Mouse (Mus musculus): ENCODE results near the gene Mcu. TPM values are rescaled to one million over a fixed set of nuclear protein-coding genes. Genes with fewer than 3 reads are reported as not detected.

The Mcu gene
- total RNA-seq, 2 experiments from 2014 or later: 36.3 to 43.3 TPM

DNA sequence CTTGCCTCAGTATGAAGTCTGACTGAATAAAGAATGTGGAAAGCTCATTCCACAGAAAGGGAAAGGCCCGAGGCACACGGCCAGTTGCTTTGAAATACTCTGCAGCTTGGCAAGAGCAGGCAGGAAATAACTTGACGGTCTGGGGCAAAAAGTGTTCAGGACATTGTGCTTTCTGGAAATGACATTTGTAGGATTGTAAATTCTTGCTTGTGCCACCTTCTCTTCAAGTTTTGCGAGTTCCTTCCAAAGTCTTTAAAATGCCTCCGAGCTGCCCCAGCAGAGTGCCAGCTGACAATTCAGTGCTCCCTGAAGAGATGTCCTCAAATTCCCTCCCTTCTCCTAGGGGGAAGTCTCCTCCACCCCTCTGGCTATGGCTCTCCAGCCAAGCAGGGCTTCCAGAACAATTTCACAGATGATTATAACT, 177.0 kb downstream of the Mcu start:
- no peak for DNase-seq (ENCODE audit: low spot score in 2 of 2)

DNA sequence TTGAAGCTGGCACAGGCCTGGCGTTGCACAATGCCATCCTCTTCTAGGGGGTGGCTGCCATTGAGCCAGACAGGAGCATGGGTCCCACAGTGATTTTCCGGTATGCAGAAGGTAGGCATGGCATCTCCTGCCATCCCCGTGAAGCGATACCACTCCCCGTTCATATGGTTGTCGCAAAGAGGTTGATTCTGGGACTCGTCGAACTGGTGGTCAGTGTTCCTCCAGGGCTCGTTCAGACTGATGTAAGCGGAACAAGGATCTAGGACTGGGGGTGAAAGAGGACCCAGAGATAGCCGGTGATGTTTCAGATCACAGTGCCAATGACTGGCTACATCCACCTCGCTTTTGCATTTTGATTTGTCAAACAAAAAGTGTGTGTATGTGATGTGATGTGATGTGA, 177.8 kb downstream of the Mcu start:
- no peak for DNase-seq (ENCODE audit: low spot score in 2 of 2)

DNA sequence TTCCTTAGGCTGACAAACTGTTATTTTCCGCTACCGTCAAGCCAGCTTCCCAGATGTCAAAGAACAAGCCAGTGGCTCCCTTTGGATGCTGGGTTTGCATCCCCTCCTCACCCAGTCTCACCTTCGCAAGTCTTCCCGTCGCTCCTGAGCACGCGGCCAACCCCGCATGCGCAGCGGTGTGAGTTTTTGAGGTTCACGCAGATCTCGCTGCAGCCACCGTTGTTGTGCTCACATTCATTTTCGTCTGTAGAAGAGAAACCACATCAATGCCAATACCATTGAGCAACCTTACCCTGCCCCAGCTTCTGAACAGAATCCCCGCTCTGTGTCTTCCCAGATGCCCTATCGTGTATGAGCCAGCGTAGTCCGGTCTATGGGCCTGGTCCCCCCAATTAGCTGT, 180.7 kb downstream of the Mcu start:
- DNase-seq (ENCODE audit: low spot score in 2 of 2): no peak

DNA sequence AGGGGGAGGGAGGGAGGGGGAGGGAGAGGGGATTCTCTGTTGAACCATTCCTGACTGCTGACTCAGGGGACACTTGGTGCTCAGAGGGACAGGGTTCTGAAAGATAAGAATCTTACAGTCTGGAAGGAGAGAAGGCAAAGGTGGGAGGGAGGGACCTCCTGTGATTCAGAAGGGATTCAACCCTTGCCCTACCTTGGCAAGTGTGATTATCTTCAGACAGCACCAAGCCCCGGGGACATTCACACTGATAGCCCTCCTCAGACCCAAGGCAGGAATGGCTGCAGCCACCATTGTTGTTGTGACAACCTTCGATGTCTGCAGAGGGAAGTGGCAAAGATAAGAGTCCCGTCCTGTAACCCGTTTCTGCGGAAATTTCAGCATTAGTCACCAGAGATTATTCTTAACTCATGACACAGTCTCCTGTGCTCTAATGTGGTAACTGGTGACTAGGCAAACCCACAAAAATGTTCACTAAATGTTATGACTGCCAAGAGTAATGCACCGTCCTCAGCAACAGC, 185.7 kb downstream of the Mcu start:
- no peak for DNase-seq (ENCODE audit: low spot score in 2 of 2)

DNA sequence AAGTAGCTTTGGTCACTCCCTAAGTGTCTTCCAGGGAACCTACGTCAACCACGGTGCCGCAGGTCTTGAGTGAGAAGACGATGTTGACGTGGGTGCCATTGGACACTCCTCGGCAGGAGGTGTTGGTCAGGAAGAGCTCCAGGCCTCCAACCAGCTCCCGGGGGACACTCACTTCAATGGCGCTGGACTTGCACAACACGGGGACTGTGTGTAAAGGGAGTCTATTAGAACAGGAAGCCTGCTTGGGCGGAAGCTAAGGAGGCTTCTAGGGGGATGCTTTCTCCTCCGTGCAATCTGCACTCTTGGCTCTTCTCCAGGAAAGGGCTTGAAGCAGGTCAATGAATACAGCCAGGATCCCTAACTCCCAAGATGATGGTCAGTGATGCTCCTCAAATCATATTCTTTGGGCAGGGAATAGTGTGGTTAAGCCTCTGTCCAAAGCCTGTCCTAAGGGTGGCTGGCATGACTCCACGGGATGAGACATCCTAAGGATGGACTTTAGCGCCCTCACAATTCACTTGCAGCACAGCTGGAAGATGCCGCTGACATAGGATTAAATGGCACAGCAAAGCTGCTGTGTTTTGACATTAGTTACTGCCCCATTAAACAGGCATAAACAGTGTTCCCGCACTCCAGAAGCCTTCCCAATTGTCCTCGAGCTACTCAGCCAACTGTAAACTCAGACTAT, 186.9 kb downstream of the Mcu start:
- no peak for DNase-seq (ENCODE audit: low spot score in 2 of 2)

DNA sequence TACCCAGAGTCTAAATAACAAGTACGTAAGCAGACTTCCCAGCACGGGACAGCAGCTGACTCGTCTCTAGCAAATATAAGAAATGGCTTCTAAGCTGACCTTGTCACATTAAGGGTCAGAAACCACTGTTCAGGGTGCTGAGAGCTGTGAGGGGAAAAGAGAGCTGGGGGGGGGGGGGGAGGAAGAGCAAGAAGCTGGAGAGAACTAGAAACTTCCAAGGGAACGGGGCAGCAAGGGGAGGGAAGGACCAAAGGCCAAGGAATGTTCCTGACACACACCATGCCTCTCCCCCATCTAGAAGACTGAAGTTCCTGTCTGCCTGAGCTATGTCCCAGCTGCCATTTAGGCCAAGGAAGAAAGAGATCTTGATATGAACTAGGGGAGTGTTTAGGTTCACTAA, 190.1 kb downstream of the Mcu start:
- DNase-seq (ENCODE audit: low spot score in 2 of 2): no peak

DNA sequence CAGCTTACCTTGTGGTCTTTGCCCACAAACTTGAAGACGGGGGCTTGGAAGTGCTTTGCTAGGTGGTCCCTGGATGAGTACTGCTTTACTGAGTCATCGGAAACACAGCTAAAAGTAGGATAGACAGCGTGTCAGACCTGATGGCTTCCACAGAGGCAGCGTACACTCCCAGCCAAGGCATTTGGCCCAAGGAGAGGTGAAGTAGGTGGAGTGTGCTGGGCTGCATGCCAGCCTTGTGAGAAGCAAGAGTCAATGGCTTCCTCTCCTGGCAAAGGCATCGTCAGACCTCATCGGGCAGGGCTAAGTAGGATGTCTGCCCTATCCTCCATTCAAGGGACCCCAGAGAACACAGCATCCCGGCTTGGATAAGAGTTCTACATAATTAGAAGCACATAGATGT, 191.1 kb downstream of the Mcu start:
- no peak for DNase-seq (ENCODE audit: low spot score in 2 of 2)

DNA sequence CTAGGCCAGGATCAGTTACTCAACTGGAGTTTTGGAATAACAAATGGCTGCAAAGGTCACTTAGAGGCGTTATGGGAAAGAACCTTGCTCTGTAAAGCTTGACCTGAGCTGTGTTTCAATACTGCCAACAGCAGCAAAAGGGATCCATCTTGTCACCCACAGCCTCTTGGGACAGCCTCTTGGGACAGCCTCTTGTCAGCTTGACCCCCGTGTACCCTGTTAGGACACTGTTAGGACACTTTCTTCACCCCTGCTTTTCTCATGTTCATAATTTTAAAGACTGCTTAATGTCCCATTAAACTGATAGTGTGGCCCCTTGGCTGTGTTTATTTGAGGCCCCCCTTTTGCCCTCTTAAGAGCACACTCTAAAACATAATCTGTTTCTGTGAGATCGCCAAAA, 192.0 kb downstream of the Mcu start:
- no peak for DNase-seq (ENCODE audit: low spot score in 2 of 2)

DNA sequence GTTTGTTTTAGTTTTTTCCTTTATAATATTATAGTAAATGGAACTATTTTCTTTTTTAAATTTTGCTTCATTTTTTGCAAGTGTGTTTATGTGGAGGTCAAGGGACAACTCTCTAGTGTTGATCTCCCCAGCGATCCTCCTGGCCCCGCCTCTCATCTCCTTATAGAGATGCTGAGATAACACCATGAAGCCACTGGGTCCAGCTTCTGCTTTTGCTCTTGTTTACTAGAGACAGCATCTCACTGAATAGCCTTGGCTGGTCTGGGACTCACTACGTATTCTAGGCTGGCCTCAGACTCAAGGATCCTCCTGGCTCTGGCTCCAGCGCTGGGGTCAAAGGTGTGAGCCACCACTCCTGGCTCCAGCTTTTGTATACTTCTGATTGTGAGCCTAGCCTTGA, 197.0 kb downstream of the Mcu start:
- DNase-seq (ENCODE audit: low spot score in 2 of 2): no peak

DNA sequence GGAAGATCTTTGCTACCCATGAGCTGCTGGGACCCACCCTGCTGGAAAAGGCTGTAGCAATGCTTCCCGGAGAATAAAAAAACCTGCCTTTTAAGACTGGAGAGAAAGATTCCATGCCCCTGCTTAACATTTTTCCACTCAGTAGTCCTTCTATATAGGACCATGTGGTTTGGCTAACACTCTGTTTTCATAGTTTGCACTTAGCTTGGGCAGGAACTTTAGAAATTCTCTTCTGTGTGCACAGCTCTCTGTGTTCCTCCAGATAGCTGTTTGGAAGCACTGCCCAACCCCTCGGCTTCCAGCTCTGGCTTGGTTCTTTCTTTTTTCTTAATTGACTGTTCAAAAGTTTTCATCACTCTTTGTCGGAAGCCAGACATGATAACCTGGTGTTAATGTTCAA, 199.9 kb downstream of the Mcu start:
- DNase-seq (ENCODE audit: low spot score in 2 of 2): no peak

DNA sequence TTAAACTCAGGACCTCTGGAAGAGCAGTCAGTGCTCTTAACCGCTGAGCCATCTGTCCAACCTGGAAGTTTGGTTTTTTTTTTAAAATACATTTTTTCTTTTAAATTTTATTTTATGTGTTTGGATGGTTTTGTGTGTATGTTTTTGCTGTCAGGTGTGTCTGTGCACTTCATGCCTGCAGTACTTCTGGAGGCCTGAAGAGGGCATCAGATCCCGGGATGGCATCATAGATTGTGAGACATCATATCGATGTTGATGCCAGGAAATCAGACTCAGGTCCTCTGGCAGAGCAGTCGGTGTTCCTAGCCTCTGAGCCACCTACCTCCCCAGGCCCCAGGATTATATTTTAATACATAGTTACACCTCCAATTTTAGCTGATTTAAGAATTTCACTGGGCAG, 202.8 kb downstream of the Mcu start:
- DNase-seq (ENCODE audit: low spot score in 2 of 2): no peak

DNA sequence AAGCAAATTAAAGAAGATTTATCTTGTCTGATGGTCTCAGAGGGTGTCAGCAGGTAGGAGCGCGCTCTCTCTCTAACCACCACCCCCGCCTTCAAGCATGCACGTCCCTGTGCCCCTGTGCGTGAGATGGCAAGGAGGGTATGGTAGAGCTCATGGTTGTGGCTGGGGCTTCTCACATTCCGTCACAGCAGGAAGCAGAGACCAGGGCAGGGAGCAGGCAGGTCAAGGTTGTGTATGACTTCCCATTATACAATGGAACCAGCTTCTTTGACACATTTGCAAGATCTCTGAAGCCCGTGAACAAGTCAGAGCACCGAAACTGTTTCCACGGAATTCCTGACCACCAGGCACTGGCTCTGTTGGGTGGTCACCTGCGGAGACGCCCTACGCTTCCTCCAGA, 206.2 kb downstream of the Mcu start:
- DNase-seq (ENCODE audit: low spot score in 2 of 2): no peak

DNA sequence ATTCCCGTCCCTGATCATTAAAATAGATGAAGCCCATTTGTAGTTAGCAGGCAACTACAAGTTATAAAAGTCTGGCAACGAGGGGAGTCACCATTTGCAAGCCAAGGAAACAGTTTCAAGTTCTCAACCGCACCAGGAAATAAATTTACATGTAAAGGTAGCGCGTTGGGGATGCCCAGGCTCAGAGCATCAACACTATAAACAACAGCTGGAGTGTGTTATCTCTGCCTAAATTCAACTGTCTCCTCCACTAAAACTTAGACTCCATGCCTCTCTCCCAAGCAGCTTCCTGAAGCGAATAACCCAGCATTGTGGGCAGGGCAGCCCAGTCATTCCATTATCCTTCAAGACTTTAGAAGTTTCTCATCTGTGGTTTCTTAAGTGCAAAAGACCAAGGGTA, 208.0 kb downstream of the Mcu start:
- DNase-seq (ENCODE audit: low spot score in 2 of 2): no peak

DNA sequence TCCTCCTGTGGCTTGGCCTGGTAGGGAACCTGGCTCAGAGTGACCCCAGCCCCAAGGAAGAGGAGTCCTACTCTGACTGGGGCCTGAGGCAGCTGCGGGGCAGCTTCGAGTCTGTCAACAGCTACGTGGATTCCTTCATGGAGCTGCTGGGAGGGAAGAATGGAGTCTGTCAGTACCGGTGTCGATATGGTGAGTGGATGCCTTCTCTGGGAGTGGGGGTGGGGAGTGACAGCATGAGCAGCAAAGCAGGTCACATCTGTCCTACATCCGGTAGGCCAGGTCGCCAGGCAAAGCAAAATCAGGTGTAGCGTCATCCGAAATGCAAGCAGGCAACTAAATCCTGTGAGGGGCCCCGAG, 212.7 kb downstream of the Mcu start:
- no peak for DNase-seq (ENCODE audit: low spot score in 2 of 2)

DNA sequence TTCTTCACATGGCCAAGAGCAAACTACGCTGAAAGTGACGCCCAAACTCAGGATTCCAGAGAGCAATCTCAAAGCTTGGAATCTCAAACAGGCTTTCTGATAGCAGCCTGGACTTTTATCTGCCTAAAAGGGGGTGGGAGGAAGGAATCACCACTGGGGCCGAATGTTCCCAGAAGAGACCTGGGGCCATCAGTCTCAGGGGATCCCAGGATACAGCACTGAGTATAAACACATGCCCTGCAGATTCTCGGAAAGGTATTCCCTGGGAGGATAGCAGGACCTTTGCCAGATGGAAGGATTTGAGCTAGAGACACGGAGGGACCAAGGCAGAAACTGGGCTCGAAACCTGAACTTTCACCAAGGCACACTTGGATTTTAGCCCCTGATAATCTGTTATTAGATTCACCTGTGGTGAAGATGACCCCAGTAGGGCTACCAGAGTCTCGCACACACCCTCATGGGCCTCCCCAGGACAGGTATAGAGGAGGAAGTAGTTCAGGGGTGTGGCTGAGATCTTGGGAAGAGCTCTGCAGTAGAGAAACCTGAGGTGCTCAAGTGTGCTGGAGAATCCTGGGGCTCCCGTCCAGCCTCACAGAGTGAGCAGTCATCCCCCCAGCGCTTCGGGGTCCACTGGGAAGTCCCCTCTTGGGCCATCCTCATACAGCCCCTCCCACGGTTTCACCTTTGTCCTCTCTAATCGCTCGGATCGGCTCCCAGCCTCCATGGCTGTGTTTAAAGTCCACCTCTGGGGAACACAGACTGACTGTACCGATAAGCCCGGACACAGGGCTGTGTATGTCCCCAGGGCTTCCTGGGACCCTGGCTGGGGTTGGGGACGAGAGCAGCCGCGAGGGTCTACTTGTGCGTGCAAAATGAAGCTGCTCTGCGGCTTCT, 213.3 kb downstream of the Mcu start, which contains the start of gene Pla2g12b:
Gene Pla2g12b (plus strand): TSS at position 762 of the 894 bp plus-strand sequence.
- no peak for DNase-seq (ENCODE audit: low spot score in 2 of 2)

Other genes with a start within 250 kb of the Mcu start
- gene Gm10273, start 221.1 kb downstream of the Mcu start, total RNA-seq (2021): 10 to 100 TPM; 74.6 to 87.8 TPM
- gene Pla2g12b, start 213.0 kb downstream of the Mcu start, total RNA-seq (2021): 1 to 10 TPM in 1 of 2 experiments, not detected in 1; 6.6 TPM
- gene Oit3, start 174.9 kb downstream of the Mcu start, total RNA-seq (2021): 1 to 10 TPM; 3.9 to 6.1 TPM
- not detected for gene Gm10322, start 629 bp downstream of the Mcu start, total RNA-seq (2021)
- gene Micu1, start 85.8 kb upstream of the Mcu start, total RNA-seq (2021): 10 to 100 TPM; 61.1 to 64.4 TPM

Data from adrenal gland, postnatal 4 days (tissue).